Mouse (Mus musculus): ENCODE measurements at regions not wholly inside any gene's neighbourhood (a gene's known extent, or its start where the extent isn't known, plus 50 kb on each side); places are given as distances from the start of the nearest gene placed in this dataset.

GRCm38 (mm10) chr4:124409279-124409678 is 201.3 kb downstream of the 3100002H09Rik start:
- TF ChIP-seq CTCF (IDR thresholded peaks at IDR 0.05; ENCODE audit: extremely low read depth, insufficient read depth, low read length), result no peak
- TF ChIP-seq POLR2A (IDR thresholded peaks at IDR 0.05; ENCODE audit: extremely low read depth, insufficient read depth, low read length), result no peak

Measured in cortical plate, adult 2 months (tissue).